Mouse (Mus musculus) hindbrain, embryonic 12.5 days (tissue): ENCODE results near the gene Chaf1b. TPM values are rescaled to one million over a fixed set of nuclear protein-coding genes. Genes with fewer than 3 reads are reported as not detected.

Experiments
- ATAC-seq: fragments of 200-750 bp; cut with Nextera tagmentation; 2 replicates; pipeline ENCODE4 v1.8.0; 2017; ENCODE audit warnings: moderate TSS enrichment; ENCODE audit not compliant: low FRiP score
- H3K27ac ChIP-seq: fragments of 300-500 bp; sonication (generic); 2 replicates; pipeline ENCODE4 v1.5.1; 2016; ENCODE audit warnings: mild to moderate bottlenecking
- H3K27me3 ChIP-seq: fragments of 300-500 bp; sonication (generic); 2 replicates; pipeline ENCODE4 v1.6.1; 2016; ENCODE audit warnings: mild to moderate bottlenecking
- H3K36me3 ChIP-seq: fragments of 300-500 bp; sonication (generic); 2 replicates; pipeline ENCODE4 v1.6.1; 2016; ENCODE audit warnings: mild to moderate bottlenecking
- H3K4me1 ChIP-seq: fragments of 300-500 bp; sonication (generic); 2 replicates; pipeline ENCODE4 v1.6.1; 2016
- H3K4me2 ChIP-seq: fragments of 300-500 bp; sonication (generic); replicated peaks from 2 replicates; pipeline ENCODE4 v1.6.1; 2016; ENCODE audit warnings: mild to moderate bottlenecking
- H3K4me3 ChIP-seq: fragments of 300-500 bp; sonication (generic); 2 replicates; pipeline ENCODE4 v1.5.1; 2016; ENCODE audit warnings: mild to moderate bottlenecking
- H3K9ac ChIP-seq: fragments of 300-500 bp; sonication (generic); 2 replicates; pipeline ENCODE4 v1.6.1; 2016; ENCODE audit warnings: mild to moderate bottlenecking, moderate library complexity
- H3K9me3 ChIP-seq: fragments of 300-500 bp; sonication (generic); replicated peaks from 2 replicates; pipeline ENCODE4 v1.6.1; 2016; ENCODE audit warnings: mild to moderate bottlenecking
- WGBS: fragments of 180-500 bp; shearing (Covaris S2); methylation state at CpG from one replicate; pipeline ENCODE4 v1.1.7; 2016; 5-methylcytosine and 5-hydroxymethylcytosine counted together
- polyA plus RNA-seq: library from polyadenylated mRNA; unstranded; fragments of >200 nt; fragmentation: Nextera tagmentation; extraction: Ambion mirVana; gene quantifications from 2 replicates; pipeline ENCODE4 v1.2.1, GENCODE M21; 2016

Chaf1b gene
- polyA plus RNA-seq, 1 experiment from 2014 or later = 55.1 TPM

DNA sequence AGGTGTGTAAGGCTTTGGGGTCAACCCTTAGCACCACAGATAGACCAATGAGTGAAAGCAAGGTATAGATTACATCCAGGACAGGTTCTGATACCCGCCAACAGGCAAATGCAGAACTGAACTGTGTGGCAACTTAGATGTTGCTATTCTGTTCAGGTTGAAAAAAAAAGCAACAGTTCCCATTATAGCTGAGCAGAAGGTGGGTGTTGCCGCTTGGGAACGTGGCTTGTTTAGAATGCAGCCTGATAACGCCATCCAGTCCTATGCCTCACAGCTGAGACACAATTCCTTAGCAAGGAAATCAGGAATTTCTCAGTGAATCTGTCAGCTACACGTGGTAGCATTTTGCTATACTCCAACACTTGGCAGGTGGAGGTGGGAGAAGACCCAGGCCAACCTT lies 9.6 kb downstream of the Chaf1b start:
- no peak overlapping the region for H3K27ac ChIP-seq
- H3K4me1 ChIP-seq = no peaks in the 10 kb centered on the region
- peaks cover 51% of the 10 kb centered on the region for H3K36me3 ChIP-seq
- no peak overlapping the region for H3K4me2 ChIP-seq
- H3K4me3 ChIP-seq = no peak overlapping the region
- WGBS = 97% methylated on average over 5 of the region's 5 CpGs
- ATAC-seq = no peak
- H3K9ac ChIP-seq = no peak overlapping the region
- H3K9me3 ChIP-seq = no peaks in the 10 kb centered on the region
- no peaks in the 10 kb centered on the region for H3K27me3 ChIP-seq

DNA sequence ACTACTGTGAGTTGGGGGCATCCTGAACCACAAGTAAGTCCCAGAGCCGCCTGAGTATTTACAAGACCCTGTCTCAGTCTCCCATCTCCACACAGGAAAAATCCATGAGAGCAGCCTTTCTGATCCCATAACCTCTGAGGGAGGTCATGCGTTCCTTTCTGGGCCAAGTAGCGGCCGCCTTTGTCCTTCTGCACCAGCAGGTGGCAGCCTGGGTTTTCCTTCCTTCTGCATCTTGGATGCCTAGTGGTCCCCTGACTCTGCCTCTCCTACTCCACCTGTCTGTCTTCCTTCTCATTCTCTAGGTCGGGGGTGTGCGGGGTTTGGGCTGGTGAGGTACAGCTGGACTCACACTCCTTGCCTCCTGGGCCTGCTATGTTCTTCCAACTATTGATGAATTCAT lies 19.3 kb downstream of the Chaf1b start:
- no peaks in the 10 kb centered on the region for H3K4me1 ChIP-seq
- ATAC-seq = no peak
- no peak overlapping the region for H3K27ac ChIP-seq
- no peak overlapping the region for H3K4me2 ChIP-seq
- WGBS = 67% methylated on average over 6 of the region's 6 CpGs
- peaks cover 29% of the 10 kb centered on the region; the same call in 1 of the 2 replicates for H3K36me3 ChIP-seq
- no peaks in the 10 kb centered on the region for H3K9me3 ChIP-seq
- no peak overlapping the region for H3K4me3 ChIP-seq
- no peak overlapping the region for H3K9ac ChIP-seq
- no peaks in the 10 kb centered on the region for H3K27me3 ChIP-seq

GRCm38 (mm10) chr16:93906156-93907014 lies 22.7 kb downstream of the Chaf1b start:
- ATAC-seq = 0 out of 2 replicates have a peak, but pooled peaks have one; percentile 19
- H3K4me3 ChIP-seq = no peak overlapping the region
- H3K4me1 ChIP-seq = no peaks in the 10 kb centered on the region
- peaks cover 15% of the 10 kb centered on the region; the same call in 1 of the 2 replicates for H3K36me3 ChIP-seq
- H3K9me3 ChIP-seq = no peaks in the 10 kb centered on the region
- 72% methylated on average over 11 of the region's 11 CpGs for WGBS
- H3K27me3 ChIP-seq = no peaks in the 10 kb centered on the region
- H3K9ac ChIP-seq = no peak overlapping the region
- no peak overlapping the region for H3K4me2 ChIP-seq
- no peak overlapping the region for H3K27ac ChIP-seq

- no peak overlapping the region for H3K4me3 ChIP-seq
- H3K4me2 ChIP-seq = no peak overlapping the region
- no peaks in the 10 kb centered on the region for H3K4me1 ChIP-seq
- H3K9ac ChIP-seq = no peak overlapping the region
- WGBS = 75% methylated on average over 5 of the region's 5 CpGs
- ATAC-seq = no peak
- H3K27ac ChIP-seq = no peak overlapping the region
- no peaks in the 10 kb centered on the region for H3K9me3 ChIP-seq
- 0 out of 2 replicates have a peak, but pooled peaks cover 10% of the 10 kb centered on the region for H3K36me3 ChIP-seq
- no peaks in the 10 kb centered on the region for H3K27me3 ChIP-seq
These were observed 24.1 kb downstream of the Chaf1b start for GRCm38 (mm10) chr16:93907761-93908160.

GRCm38 (mm10) chr16:93908196-93908595 lies 24.5 kb downstream of the Chaf1b start:
- Histone ChIP-seq H3K4me1 (no peaks in the 10 kb centered on the region), H3K4me3 (no peak overlapping the region), H3K27me3 (no peaks in the 10 kb centered on the region), H3K4me2 (no peak overlapping the region), H3K9ac (no peak overlapping the region), H3K36me3 (0 out of 2 replicates have a peak, but pooled peaks cover 8% of the 10 kb centered on the region), H3K27ac (no peak overlapping the region), H3K9me3 (no peaks in the 10 kb centered on the region)
- ATAC-seq = no peak
- 90% methylated on average over 8 of the region's 8 CpGs for WGBS

- H3K27ac ChIP-seq = no peak overlapping the region
- H3K36me3 ChIP-seq = 0 out of 2 replicates have a peak, but pooled peaks cover under 1% of the 10 kb centered on the region
- H3K4me3 ChIP-seq = no peak overlapping the region
- 89% methylated on average over 3 of the region's 3 CpGs for WGBS
- H3K9me3 ChIP-seq = no peaks in the 10 kb centered on the region
- H3K4me1 ChIP-seq = no peaks in the 10 kb centered on the region
- ATAC-seq = no peak
- H3K27me3 ChIP-seq = no peaks in the 10 kb centered on the region
- no peak overlapping the region for H3K4me2 ChIP-seq
- no peak overlapping the region for H3K9ac ChIP-seq
These were observed 26.2 kb downstream of the Chaf1b start for GRCm38 (mm10) chr16:93909936-93910335.

DNA sequence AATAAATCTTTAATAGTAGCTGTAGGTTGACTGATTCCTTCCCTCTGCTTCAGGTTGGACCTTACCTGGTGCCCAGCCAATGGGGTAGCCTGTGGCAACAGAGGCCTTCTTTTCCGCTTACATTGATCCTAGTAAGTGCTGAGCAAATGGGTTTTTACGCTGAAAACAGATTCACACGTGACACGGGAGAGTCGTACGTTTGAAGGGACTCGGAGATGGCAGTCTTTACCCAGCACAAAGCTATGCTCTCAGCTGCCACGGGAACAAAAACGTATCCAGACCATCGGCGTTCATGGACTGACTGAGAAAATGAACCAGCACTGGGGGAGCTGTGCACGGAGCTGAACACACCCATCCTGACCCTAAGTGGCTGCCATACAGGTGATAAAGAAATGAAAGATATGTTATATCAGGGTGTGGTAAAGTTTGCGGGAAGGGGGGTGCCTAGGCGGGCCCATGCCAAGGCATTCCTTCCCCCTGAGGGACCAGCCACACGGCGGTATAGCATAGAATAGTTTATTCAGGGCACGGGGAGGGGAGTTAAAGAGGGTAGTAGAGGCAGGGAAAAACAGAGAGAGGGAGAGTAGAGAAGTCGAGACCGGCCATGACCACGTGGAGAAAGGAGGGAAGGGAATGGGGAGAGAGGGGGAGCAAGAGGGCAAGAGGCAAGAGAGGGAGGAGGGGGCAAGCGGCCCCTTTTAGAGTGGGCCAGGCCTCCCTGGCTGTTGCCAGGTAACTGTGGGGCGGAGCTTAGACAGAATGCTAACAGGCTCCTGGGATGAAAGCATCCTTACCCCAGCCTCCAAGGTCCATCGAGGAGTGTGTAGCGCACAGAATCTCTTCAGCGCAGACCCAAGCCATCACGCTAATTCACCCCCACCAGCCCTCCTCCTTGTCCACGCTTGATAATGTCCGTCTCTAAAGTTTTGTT lies 27.3 kb downstream of the Chaf1b start:
- no peaks in the 10 kb centered on the region for H3K9me3 ChIP-seq
- no peak overlapping the region for H3K4me3 ChIP-seq
- no peak for ATAC-seq
- H3K4me1 ChIP-seq = no peaks in the 10 kb centered on the region
- no peaks in the 10 kb centered on the region for H3K36me3 ChIP-seq
- 60% methylated on average over 28 of the region's 28 CpGs for WGBS
- no peak overlapping the region for H3K27ac ChIP-seq
- H3K9ac ChIP-seq = no peak overlapping the region
- no peak overlapping the region for H3K4me2 ChIP-seq
- H3K27me3 ChIP-seq = no peaks in the 10 kb centered on the region

DNA sequence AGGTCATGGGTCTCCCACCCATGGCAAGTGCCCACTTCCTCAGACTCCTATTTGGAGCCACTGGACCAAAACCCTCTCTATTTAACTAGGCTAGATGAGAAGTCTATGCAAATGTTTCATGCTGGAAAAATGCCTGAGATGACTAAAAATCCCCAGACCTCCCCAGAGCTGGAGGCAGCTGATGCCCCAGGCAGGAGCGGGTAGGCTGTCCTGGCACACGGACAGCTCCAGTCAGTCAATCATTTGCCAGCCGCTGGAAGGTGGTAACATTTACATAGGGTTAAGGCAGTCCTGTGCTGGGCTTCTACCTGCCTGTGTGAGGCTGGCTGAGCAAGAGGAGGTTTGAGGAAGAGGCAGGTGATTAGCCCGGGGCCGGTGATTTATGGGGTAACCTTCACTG lies 28.5 kb downstream of the Chaf1b start:
- no peak overlapping the region for H3K9ac ChIP-seq
- no peaks in the 10 kb centered on the region for H3K27me3 ChIP-seq
- H3K36me3 ChIP-seq = no peaks in the 10 kb centered on the region
- H3K4me2 ChIP-seq = no peak overlapping the region
- H3K4me1 ChIP-seq = no peaks in the 10 kb centered on the region
- H3K9me3 ChIP-seq = no peaks in the 10 kb centered on the region
- no peak overlapping the region for H3K27ac ChIP-seq
- H3K4me3 ChIP-seq = no peak overlapping the region
- ATAC-seq = no peak
- 75% methylated on average over 5 of the region's 5 CpGs for WGBS

GRCm38 (mm10) chr16:93912808-93913207 lies 29.1 kb downstream of the Chaf1b start:
- Histone ChIP-seq H3K27ac (no peak overlapping the region), H3K9me3 (no peaks in the 10 kb centered on the region), H3K9ac (no peak overlapping the region), H3K4me1 (no peaks in the 10 kb centered on the region), H3K27me3 (no peaks in the 10 kb centered on the region), H3K4me3 (no peak overlapping the region), H3K4me2 (no peak overlapping the region), H3K36me3 (no peaks in the 10 kb centered on the region)
- 67% methylated on average over 3 of the region's 3 CpGs for WGBS
- ATAC-seq = no peak

GRCm38 (mm10) chr16:93913881-93914576 lies 30.3 kb downstream of the Chaf1b start:
- no peak for ATAC-seq
- no peak overlapping the region for H3K4me2 ChIP-seq
- peaks cover 4% of the 10 kb centered on the region; the same call in 1 of the 2 replicates for H3K4me1 ChIP-seq
- H3K4me3 ChIP-seq = no peak overlapping the region
- no peak overlapping the region for H3K9ac ChIP-seq
- H3K27ac ChIP-seq = no peak overlapping the region
- no peaks in the 10 kb centered on the region for H3K36me3 ChIP-seq
- H3K9me3 ChIP-seq = no peaks in the 10 kb centered on the region
- WGBS = 79% methylated on average over 10 of the region's 10 CpGs
- no peaks in the 10 kb centered on the region for H3K27me3 ChIP-seq

DNA sequence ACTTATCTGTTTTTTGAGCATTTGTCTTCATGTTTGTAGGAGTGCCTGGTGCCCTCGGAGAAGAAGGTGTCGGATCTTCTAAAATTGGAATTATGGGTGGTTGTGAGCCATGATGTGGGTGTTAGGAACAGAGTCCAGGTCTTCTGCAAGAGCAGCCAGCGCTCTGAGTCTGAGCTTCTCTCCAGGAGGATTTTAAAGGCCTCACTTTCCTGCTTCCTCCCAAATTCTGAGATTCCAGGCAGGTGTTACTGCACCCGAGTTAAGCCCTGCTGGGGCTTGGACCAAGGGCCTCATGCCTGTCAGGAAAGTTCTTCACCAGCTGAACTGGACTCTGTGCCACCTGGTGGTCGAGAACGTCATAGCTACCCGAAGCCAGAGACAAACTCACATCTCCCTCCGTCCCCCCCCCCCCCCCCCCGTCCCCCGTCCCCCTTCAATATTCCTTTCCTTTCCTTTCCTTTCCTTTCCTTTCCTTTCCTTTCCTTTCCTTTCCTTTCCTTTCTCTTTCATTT lies 31.7 kb downstream of the Chaf1b start:
- ATAC-seq = no peak
- 0 out of 2 replicates have a peak, but pooled peaks cover 2% of the 10 kb centered on the region for H3K27me3 ChIP-seq
- H3K27ac ChIP-seq = no peak overlapping the region
- H3K4me2 ChIP-seq = no peak overlapping the region
- 32% methylated on average over 9 of the region's 10 CpGs for WGBS
- no peaks in the 10 kb centered on the region for H3K9me3 ChIP-seq
- H3K4me3 ChIP-seq = no peak overlapping the region
- H3K4me1 ChIP-seq = peaks cover 4% of the 10 kb centered on the region; the same call in 1 of the 2 replicates
- H3K9ac ChIP-seq = no peak overlapping the region
- no peaks in the 10 kb centered on the region for H3K36me3 ChIP-seq
